Mouse (Mus musculus) 3T3-L1 (cell line): ENCODE measurements around the gene Rasgrf2.
A peak's percentile ranks its signal among the peaks of the same experiment; 100 is the strongest.

Experiments
- DNase-seq: peaks from one replicate; pipeline ENCODE4 v3.0.0-alpha.2; 2015; ENCODE audit warnings: low read depth, low spot score

The Rasgrf2 gene

GRCm38 (mm10) chr13:91881837-91882480 lies 249.5 kb downstream of the Rasgrf2 start:
- DNase-seq = peak; percentile 75

GRCm38 (mm10) chr13:91880256-91880655 lies 251.2 kb downstream of the Rasgrf2 start:
- DNase-seq = no peak

- DNase-seq = no peak
Measured at GRCm38 (mm10) chr13:91877996-91878395, 253.5 kb downstream of the Rasgrf2 start.

GRCm38 (mm10) chr13:91877350-91877749 lies 254.1 kb downstream of the Rasgrf2 start:
- DNase-seq = no peak

GRCm38 (mm10) chr13:91876741-91877349 lies 254.6 kb downstream of the Rasgrf2 start, which contains the start of gene Ckmt2:
Gene Ckmt2 (minus strand): TSS chr13:91876885.
- DNase-seq = no peak

GRCm38 (mm10) chr13:91875581-91875980 lies 255.9 kb downstream of the Rasgrf2 start:
- no peak for DNase-seq

- DNase-seq = peak; percentile 53
Measured at GRCm38 (mm10) chr13:91874565-91874964, 256.9 kb downstream of the Rasgrf2 start.

GRCm38 (mm10) chr13:91873734-91874329 lies 257.6 kb downstream of the Rasgrf2 start:
- DNase-seq = peak; percentile 13

- no peak for DNase-seq
Measured at GRCm38 (mm10) chr13:91868577-91868976, 262.9 kb downstream of the Rasgrf2 start.

- DNase-seq = peak; percentile 43
Measured at GRCm38 (mm10) chr13:91858835-91859234, 272.6 kb downstream of the Rasgrf2 start.

- DNase-seq = no peak
Measured at GRCm38 (mm10) chr13:91857427-91857826, 274.0 kb downstream of the Rasgrf2 start.

GRCm38 (mm10) chr13:91854412-91854811 lies 277.0 kb downstream of the Rasgrf2 start:
- no peak for DNase-seq
